Mouse (Mus musculus) NIH3T3 (cell line): ENCODE data around the gene Dennd2c.

Experiments used
- DNase-seq: peaks from one replicate; pipeline ENCODE4 v3.0.0-alpha.2; 2012; ENCODE audit warnings: low read depth

Dennd2c gene

GRCm38 (mm10) chr3:103102454-103103390 is at the start of gene Dennd2c:
Gene Dennd2c (plus strand): TSS chr3:103102604.
- peak; percentile 95 for DNase-seq

- DNase-seq: peak; percentile 15
Observed at GRCm38 (mm10) chr3:103056016-103056595, 46.3 kb upstream of the Dennd2c start.

GRCm38 (mm10) chr3:103057752-103058151 is 44.7 kb upstream of the Dennd2c start:
- DNase-seq: no peak

GRCm38 (mm10) chr3:103058207-103059157 is 43.9 kb upstream of the Dennd2c start, which contains the start of gene Nras:
Gene Nras (plus strand): TSS chr3:103058285.
- DNase-seq: peak; percentile 97

GRCm38 (mm10) chr3:103066927-103067326 is 35.5 kb upstream of the Dennd2c start:
- DNase-seq: no peak

GRCm38 (mm10) chr3:103068971-103069370 is 33.4 kb upstream of the Dennd2c start:
- peak; percentile 31 for DNase-seq

- no peak for DNase-seq
Observed at GRCm38 (mm10) chr3:103073771-103074170, 28.6 kb upstream of the Dennd2c start, which contains the start of gene Ampd1. Gene Ampd1 (plus strand): TSS chr3:103074014.

- DNase-seq: no peak
Observed at GRCm38 (mm10) chr3:103075871-103076270, 26.5 kb upstream of the Dennd2c start.

GRCm38 (mm10) chr3:103076476-103076875 is 25.9 kb upstream of the Dennd2c start:
- DNase-seq: no peak

GRCm38 (mm10) chr3:103079301-103079700 is 23.1 kb upstream of the Dennd2c start:
- DNase-seq: no peak

- peak; percentile 27 for DNase-seq
Observed at GRCm38 (mm10) chr3:103081051-103081450, 21.4 kb upstream of the Dennd2c start.

GRCm38 (mm10) chr3:103081861-103082453 is 20.4 kb upstream of the Dennd2c start:
- DNase-seq: no peak

GRCm38 (mm10) chr3:103082761-103083160 is 19.6 kb upstream of the Dennd2c start:
- no peak for DNase-seq

GRCm38 (mm10) chr3:103085986-103086385 is 16.4 kb upstream of the Dennd2c start:
- DNase-seq: no peak

- no peak for DNase-seq
Observed at GRCm38 (mm10) chr3:103091753-103092152, 10.7 kb upstream of the Dennd2c start.

- no peak for DNase-seq
Observed at GRCm38 (mm10) chr3:103098662-103099061, 3.7 kb upstream of the Dennd2c start.

- no peak for DNase-seq
Observed at GRCm38 (mm10) chr3:103099667-103100066, 2.7 kb upstream of the Dennd2c start.

GRCm38 (mm10) chr3:103100735-103101134 is 1.7 kb upstream of the Dennd2c start:
- peak; percentile 69 for DNase-seq

- no peak for DNase-seq
Observed at GRCm38 (mm10) chr3:103101194-103101593, 1.2 kb upstream of the Dennd2c start.

- peak; percentile 14 for DNase-seq
Observed at GRCm38 (mm10) chr3:103101909-103102308, 495 bp upstream of the Dennd2c start.

GRCm38 (mm10) chr3:103107565-103108240 is 5.3 kb downstream of the Dennd2c start:
- no peak for DNase-seq
